Mouse (Mus musculus) intestine, embryonic 14.5 days (tissue): ENCODE results near the gene Tfec. TPM values are rescaled to one million over a fixed set of nuclear protein-coding genes. Genes with fewer than 3 reads are reported as not detected.

Source experiments
- polyA plus RNA-seq: library from polyadenylated mRNA; unstranded; fragments of >200 nt; fragmentation: Nextera tagmentation; extraction: Ambion mirVana; gene quantifications from 2 replicates; pipeline ENCODE4 v1.2.1, GENCODE M21; 2014

Tfec gene
- polyA plus RNA-seq, 1 experiment from 2014 or later = 15.8 TPM

Other genes with a start within 250 kb of the Tfec start
- gene Tes, start 166.7 kb upstream of the Tfec start, polyA plus RNA-seq = 114 and 132 TPM in 2 replicates